Mouse (Mus musculus): Measurements from ENCODE around the gene Specc1. TPM values are rescaled to one million over a fixed set of nuclear protein-coding genes. Genes with fewer than 3 reads are reported as not detected.

Specc1 gene
- total RNA-seq, 2 experiments from 2014 or later, result 95.3 to 103 TPM

DNA sequence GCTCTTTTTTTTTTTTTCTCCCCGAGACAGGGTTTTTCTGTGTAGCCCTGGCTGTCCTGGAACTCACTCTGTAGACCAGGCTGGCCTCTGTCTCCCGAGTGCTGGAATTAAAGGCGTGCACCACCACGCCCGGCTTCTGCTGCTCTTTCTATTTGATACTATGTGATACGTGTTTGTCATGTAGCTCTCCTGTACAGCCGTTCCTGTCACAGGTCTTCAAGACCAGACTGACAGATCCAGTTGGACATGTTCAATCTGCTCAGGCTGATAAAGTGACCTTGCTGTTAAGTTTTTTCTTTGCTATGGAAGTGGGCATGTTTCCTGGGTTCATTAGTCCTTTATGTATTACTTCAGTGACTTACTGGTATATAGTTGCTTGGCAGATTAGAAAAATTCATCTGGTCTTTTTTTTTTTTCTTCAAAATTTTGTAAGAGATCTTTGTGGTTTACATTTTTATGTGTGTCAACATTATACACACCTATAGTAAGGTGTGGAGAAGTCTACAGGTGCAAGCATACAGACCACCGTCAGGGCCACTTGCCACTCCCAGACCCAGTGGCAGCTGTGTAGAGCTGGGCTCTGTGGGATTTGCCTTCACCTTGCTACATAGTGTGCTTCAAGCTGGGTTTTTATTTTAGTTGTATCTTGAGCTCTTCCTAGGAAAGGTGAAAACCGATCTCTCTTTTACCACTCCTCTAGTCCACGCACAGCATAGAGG is 221.0 kb downstream of the Specc1 start:
- DNase-seq, result no peak

GRCm38 (mm10) chr11:62180791-62181190 is 224.2 kb downstream of the Specc1 start:
- no peak for DNase-seq

DNA sequence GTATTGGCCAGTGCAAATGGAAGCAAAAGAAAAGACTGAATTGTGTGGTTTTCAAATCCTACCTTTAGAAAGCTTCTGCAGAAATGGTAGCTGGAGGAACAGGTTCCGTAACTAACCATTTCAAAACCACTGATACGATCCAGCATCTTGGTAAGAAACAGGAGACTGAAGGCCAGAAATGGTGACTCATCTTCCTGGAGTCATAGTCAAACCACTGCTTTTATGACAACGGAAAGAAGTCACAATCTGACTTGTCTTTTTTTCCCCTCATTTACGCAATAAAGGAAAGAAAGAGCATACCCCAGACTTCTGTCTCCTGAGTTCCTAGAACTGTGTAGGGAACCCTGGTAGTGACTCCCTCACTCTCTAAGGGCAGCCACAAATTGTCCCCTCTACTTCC is 228.3 kb downstream of the Specc1 start:
- DNase-seq, result no peak

DNA sequence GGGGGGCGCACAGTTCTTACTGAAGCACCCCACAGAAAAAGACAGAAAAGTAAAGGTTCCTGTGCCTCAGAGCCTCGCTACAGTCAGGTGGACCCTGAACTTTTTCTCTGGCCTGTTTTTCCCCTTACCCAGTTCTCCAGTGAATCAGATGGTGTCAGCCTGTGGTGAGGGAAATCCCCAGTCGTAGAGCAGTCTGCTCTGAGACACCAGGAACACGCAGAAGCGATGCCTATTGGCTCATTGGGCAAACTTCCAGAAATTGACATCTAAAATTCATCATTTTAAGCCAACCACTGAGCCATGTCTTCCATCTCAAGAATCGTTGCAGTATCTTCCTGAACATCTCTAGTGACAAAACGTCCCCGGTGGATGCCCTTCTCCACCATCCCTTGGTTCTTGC is 230.5 kb downstream of the Specc1 start:
- DNase-seq, result no peak

DNA sequence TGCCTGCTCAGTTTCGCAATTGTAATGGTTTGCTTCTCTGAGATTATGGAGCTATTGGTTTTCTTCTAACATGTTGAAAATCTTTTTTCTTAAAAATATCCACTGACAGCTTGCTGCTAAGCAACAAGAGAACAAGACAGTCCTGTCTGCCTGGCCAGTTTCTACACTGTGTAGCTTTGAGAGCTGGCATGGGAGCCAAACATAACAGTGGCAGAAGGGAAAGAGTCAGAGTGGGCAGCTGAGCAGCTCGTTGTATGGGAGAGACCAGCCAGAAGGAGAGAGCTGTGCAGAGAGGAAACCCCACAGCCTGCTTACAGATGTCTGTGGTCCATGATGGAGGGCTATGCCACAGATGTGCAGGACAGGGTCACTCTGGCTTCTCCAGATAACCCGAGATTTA is 235.5 kb downstream of the Specc1 start:
- peak; percentile 31 to 34 for DNase-seq

DNA sequence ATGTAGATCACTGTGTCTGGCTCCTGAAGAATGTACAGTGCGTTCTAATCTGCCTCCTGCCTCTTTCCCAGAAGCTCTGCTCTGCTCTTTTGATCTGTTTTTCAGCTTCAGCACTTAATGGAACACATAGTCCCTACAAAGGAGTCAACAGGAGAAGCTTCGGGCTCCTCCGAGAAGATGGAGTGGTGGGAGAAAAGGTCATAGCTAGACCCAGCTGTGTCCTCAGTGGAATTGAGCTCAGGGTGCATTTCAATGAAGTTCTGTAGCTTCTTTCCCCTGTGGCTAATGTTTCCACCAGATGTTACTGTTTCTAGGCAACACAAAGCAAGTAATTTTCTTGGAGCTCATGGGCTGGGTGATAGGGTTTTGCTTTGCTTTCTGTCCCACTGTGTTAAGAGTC is 236.6 kb downstream of the Specc1 start:
- DNase-seq, result no peak

DNA sequence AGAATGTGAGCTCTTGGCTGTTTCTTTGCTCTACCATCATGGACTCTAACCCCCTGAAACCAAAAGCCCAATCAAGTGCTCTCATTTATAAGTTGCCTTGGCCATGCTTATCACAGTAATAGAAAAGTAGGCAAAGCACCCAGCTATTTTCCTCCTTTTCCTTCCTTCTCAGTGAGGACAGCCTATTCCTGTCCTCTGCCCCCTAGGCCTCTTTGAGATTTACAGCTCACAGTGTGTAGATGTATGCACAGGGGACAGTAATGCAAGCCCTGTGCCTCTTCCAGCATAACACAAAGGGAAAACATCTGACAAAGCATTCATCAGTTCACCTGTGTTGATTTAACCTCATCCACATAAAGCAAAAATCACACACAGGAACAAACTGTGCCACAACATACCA is 237.7 kb downstream of the Specc1 start:
- DNase-seq, result no peak

DNA sequence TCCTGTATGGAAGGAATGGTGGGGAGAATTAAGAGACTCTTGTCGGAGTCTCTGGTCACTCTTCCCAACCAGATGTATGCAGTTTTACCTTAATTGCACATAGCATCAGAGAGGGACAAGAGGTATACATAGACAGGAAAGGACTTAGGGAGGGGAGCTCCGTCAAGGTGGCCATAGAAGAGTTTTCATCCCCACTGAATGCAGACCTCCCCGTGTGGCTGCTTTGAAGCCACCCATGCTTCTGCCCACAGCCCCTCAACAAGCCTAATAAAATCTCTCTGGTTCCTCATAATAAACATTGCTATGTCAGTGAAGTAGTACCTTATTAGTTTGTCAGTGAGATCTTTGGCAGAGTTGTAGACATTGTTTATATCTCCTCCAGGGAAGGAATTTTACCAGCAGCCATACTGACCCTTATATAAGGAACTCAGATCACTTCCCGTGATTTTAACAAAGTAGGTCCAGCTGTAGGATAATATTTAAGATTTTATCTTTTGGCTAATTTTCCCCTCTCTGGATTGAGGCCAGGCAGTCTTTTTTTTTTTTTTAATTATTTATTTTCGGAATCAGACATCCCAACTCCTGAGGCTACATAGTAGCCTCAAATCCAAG is 244.4 kb downstream of the Specc1 start:
- no peak for DNase-seq

DNA sequence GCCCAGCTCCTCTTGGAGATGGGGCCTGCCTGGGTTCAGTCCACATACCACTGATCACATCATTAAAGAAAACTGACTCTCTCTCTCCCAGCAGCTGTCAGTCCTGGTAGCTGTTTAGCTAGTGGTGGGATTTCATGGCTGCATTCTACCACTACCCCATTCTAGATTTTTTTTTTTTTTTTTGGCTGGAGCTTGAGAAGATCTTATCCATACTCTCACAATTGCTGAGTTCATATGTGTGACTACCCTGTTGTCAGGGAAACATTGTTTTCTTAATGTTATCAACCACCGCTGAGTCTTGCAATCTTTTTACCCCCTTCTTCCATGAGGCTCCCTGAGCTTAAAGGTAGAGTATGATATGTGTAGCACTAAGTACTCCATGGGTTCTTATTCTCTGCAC is 246.1 kb downstream of the Specc1 start:
- no peak for DNase-seq

DNA sequence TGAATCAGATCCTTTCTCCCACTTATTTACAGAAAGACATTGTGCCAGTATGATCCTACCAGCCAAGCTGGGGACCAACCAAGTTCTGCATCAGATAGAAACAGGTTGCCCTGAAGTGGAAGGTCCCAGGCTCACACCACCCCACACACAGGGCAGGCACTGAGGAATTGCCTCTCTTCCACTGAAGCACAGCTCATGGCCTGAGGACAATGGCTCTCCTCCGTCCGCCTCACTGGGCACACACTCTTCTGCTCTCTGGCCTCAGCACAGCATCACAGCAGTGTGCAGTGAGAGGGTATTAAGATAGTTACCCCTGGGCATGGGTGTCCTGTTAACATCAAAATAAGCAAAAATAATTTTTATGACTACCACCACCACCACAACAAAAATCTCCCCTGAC is 252.5 kb downstream of the Specc1 start:
- DNase-seq, result no peak

GRCm38 (mm10) chr11:62209891-62210290 is 253.3 kb downstream of the Specc1 start:
- no peak for DNase-seq

DNA sequence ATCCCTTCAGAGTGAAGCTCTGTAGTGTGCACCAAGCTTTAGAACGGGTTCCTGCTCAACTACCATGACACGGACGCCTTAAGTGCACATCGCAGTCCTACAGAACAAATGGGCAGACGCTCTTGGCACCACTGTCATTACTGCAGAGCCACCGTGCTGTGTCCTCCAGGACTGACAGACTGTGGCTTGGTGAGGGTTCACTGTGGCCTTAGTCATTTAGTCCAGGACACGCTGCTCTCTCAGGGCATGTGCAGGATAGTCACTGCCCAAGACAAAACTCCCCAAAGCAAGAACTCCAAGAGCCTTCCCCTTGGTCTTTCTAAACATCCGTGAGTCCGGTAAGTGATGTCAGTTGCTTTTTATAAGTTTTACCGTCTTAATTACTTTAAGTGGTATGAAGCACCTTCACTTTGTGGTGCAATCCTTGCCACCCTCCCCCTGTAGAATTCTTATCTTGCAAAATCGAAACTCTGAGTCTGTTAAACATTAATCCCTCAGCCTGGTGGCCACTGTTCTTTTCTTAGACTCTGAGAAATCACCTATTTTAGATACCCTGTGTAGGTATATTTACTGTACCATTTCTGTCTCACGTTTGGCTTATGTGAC is 256.9 kb downstream of the Specc1 start:
- no peak for DNase-seq

GRCm38 (mm10) chr11:62215107-62215506 is 258.5 kb downstream of the Specc1 start:
- DNase-seq, result no peak

DNA sequence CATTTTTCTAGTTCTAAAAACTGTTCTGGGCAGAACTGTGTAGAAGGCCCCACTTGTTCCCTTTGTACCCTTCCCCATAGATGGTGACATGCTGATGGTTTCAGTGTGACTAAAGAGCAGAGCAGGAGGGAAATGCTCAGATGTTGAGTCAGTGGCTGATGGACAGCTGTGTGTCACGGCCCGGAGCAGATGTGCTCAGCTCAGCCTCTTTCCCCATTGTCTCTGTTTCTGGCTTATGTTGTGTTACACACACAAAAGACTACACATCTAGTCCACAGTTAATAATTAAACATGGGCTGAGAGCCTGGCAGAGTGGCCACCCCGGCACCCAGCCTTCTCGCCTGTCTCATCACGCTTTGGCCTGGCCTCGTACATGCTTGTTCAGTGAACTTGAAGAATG is 261.2 kb downstream of the Specc1 start:
- DNase-seq, result no peak

DNA sequence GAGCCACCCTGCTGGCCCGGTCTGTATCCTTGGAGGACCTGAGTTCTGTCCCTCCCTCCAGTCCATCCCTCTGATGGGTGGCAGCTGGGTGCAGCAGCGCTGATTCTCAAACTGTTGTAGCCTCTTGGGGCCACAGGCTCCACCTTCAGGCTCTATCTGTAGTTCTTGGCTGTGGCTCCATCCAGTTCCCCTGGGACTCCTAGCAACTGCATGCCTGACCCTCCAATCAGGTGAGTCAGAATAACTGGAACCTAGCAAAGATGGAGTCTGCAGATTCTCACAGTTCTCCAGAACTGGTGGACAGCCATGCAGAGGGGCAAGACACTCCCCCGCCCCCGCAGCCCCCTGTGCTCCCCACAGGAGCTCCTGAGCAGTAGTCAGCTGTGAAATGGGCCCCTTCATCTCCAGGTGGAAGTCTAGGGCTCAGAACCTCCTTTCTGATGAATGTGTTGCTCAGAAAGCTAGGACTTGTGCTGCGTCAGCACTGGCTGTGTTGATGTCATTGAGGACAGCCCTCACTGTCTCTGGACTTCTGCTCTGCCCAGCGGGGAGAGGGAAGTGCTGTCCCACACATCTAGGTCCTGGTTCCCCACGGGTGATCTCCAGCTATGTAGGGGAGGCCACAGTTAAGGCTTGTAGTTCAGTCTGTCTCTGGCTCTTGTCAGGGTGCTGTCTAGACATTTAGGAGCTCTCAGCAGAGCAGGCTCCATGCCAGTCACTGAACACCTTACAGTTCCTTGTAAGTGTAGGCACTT is 264.4 kb downstream of the Specc1 start:
- no peak for DNase-seq

GRCm38 (mm10) chr11:62223416-62223815 is 266.9 kb downstream of the Specc1 start:
- no peak for DNase-seq

DNA sequence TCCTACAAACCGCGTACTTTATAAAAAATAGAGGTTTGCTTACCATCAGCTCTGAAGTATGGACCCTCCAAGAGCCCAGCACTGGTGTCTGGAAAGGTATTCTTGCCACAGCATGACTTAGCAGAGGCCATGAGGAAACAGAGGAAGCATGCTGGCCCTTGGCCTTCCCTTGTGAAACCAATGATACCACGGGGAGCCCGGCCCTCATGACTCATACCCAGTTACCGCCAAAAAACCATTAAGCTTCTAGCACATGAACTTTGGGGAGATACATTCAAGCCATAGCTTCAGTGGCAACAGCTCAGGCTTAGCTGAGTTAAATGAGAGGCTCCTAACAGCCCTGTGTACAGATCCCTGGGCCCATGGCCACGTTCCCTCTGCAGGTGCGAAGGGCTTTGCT is 267.4 kb downstream of the Specc1 start:
- no peak for DNase-seq

GRCm38 (mm10) chr11:62224797-62225196 is 268.2 kb downstream of the Specc1 start:
- DNase-seq, result no peak

- no peak for DNase-seq
Measured at GRCm38 (mm10) chr11:62240631-62241261, 284.2 kb downstream of the Specc1 start.

DNA sequence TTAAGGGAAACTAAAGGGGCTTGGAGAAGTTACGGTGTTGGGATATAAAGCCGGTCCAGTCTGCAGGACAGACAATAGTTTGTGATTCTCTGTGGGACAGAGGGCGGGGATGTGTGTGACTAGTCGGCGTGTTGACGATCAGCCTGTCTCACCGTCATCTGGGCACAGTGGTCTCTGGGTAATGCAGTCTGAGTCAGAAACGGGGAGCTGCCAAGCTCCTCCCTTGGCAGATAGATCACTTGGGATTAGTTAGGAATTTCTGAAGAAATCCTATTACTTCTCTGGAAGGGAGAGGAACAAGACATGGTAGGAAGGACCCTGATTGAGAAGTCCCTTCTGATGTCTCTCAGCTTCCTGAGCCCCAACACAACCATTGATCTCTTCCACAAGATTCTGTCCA is 287.3 kb downstream of the Specc1 start:
- no peak for DNase-seq

- no peak for DNase-seq
Measured at GRCm38 (mm10) chr11:62244471-62244870, 287.9 kb downstream of the Specc1 start.

DNA sequence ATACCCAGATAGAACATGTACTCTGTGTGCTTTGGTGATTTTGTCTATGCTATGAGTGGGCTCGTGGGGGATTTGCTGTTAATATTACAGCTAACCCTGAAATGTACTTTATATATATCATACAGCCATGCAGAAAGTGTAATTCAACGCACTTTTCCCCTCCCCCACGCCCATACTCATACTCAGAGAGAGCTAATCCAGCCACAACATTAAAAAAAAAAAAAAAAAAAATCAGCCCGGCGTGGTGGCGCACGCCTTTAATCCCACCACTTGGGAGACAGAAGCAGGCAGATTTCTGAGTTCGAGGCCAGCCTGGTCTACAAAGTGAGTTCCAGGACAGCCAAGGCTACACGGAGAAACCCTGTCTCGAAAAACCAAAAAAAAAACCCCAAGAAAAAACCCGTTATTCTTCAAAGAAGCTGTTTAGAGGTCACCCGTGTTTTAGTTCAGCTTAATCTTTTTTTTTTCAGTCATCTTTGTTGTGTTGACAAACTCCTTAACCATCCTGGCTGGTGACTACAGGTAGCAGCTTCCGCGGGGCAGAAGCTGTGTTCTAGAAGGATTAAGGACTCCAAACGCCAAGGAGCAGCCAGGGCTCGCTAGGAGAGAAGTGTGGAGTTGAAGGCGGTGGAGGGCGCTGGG is 291.3 kb downstream of the Specc1 start:
- no peak for DNase-seq

All from layer of hippocampus, postnatal 36 days (tissue).